Mouse (Mus musculus) left cerebral cortex, postnatal 4 days (tissue): Measurements from ENCODE around the gene Zfp831. TPM values are rescaled to one million over a fixed set of nuclear protein-coding genes. Genes with fewer than 3 reads are reported as not detected.

Experiments
- DNase-seq: peaks from one replicate; pipeline ENCODE4 v3.0.0-alpha.2; 2022
- intact Hi-C: fragments of 180-260 bp; cut with DNase I; formaldehyde crosslinking; loops from one replicate; pipeline ENCODE4 v1.15.1; 2025
- total RNA-seq, 2 experiments: library from RNA; stranded (reverse); gene quantifications; 2 replicates each; pipeline ENCODE4 v1.2.3; 2021

Gene Zfp831
- total RNA-seq, 2 experiments from 2014 or later = 0.30 to 0.52 TPM

DNA sequence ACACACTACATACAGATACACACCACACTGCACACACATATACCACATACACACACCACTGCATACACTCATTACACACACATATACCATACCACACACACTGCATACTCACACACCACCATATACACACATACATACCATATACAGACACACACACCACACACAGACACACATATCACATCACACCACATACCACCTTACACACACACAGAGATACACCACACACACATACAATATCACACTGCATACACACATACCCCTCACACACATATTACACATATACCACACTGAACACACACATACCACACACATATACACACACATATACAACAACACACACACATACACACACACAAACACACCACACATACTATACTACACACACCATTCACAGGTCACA is 72.6 kb downstream of the Zfp831 start:
- no peak for DNase-seq
- intact Hi-C loops = no loop called here

DNA sequence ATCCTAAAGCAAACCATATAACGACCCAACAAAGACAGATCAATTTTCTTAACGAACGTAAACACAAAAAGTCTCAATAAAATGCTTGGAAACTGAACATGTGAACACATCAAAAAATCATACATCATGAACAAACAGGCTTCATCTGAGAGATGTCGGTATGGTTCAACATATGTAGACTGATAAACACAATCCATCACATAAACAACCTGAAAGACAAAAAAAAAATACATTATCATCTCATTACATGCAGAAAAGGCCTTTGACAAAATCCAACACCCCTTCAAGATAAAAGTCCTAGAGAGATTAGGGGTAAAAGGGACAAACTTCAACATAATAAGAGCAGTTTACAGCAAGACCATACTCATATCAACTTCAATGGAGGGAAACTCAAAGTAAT is 74.5 kb downstream of the Zfp831 start:
- intact Hi-C loops = no loop called here
- DNase-seq = no peak

DNA sequence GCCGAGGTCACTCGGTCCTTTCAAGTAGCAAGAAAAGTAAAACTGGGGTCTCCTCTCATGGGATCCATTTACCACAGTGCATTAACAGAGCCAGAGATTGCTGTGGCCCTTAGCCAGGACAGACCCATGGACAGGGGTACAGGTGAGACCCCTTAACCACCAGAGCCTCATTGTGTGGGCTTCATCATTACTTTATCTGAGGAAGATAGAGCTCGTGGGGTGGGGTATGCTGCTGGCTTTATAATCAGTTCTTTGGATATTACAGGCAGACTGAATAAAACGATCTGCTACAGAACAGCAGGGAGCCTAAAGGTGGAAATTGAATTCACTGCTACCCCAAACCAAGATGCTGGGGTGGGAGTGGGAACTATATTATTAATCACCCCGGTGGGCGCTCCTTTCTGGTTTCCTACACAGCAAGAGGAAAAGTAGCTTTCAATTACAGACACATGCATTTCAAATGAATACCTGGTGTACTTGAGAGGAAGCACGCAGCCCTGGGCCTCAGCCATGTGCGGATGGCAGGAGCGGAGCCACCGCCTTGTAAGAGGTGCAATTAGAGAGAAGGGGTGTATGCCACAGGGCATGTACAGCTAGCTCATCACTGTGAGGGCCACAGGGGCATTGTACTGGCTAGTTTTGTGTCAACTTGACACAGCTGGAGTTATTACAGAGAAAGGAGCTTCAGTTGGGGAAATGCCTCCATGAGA is 83.9 kb downstream of the Zfp831 start:
- no peak for DNase-seq
- intact Hi-C loops = no loop called here

DNA sequence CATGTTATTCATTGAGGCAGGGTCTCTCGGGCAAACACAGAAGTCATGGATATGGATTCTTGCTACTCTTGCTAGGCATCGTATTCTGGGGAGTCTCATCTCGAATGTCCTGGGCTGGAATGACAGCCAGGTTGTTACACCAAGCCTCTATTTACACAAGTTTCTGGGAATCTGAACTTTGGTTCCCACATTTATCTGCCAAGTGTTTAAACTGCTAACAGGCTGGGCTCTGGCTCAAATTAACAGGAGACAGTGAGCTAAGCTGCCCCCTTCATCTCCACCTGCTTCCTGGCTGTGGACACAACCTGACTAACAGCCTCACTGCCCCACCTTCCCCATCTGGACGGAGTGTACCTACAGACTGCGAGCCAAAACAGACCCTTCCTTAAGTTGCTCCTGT is 88.6 kb downstream of the Zfp831 start:
- DNase-seq = no peak
- intact Hi-C loops = no loop called here

DNA sequence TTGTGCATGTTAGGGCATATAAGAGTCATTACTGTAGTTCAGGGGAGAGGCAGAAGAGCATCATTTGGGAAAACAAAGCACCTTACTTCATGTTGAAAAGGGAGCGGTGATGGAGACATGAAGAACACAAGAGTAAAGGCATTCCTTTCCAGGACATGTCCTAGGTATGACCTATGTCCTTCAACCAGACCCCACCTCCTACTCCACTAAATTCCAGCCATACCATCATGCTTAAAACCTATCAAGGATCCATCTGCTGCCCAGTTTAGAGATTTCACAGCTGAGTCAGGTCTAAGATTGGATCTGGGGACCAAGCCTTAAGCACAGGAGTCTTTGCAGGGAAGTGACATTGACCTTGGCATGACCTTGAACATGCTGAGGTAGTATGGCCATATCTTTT is 91.9 kb downstream of the Zfp831 start:
- no peak for DNase-seq
- intact Hi-C loops = no loop called here

DNA sequence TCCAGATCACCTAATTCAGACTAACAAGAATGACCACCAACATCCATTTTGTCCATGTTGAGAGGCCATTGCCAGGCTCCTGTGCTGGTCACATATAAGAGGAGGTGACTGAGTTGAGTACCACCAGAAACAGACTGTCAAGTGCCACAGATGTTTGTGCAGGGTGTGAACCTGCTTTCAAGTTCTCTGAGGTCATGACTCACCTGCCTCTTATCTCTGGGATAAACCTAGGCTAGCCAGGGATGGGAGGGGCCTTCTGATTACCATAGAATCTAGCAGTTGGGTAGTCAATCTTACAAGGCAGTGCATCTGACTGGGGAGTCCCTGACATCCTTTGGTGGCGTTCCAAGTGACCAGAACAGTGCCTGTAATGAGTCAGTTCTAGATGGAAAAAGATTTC is 103.8 kb downstream of the Zfp831 start:
- DNase-seq = no peak
- intact Hi-C loops = no loop called here

DNA sequence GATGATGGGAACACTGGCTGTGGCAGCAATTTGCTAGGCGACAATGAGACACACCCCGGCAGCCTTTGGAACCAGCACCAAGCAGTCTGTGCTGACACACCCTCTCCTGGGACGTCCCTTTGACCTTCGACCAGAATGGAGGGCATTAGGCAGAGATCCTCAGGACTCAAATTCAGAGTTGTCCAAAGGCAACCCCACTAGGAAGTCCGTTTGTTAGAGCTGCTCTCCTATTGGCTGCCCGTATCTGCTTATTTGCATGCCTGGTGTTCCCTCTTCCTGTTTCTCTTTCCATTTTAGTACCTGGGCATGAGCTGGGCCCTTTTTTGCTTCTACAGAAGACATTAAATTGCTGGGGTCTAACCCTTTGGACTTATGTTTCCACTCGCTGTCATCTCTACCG is 105.0 kb downstream of the Zfp831 start:
- intact Hi-C loops = no loop called here
- DNase-seq = no peak

DNA sequence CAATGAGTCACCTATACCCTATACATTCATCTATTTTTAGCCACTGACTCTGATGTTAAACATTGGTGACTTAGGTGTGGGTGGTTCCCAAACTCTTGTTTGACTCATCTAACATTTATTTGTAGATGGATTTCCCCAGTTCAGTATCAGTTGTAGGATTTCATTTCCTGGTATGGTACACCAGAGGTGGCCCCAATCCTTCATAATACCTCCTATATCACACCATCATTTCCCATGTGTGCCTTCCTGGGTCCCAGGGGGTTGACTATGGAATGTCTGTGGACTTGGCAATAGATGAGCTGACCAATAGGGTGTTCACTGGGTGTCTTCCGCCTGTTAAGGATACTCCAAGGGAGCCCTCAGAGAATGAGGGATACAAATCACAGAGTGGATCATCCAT is 109.9 kb downstream of the Zfp831 start:
- intact Hi-C loops = no loop called here
- no peak for DNase-seq

DNA sequence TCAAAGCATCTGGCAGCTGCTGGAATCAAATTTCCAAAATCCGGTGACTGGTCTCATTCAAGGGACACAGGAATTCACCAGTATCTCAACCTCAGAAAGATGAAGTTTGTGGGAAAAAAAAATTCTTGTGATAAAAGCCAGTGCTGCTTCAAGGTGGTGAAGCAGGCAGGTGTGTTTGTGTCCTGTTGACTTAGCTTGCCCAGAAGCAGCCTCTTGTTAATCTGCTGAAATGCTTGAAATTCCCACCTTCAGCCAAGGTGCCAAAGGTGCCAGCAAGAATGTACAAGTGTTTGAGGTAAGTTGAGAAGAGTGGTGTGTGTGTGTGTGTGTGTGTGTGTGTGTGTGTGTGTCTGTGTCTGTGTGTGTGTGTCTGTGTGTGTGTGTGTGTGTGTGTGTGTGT is 110.9 kb downstream of the Zfp831 start:
- intact Hi-C loops = no loop called here
- no peak for DNase-seq

DNA sequence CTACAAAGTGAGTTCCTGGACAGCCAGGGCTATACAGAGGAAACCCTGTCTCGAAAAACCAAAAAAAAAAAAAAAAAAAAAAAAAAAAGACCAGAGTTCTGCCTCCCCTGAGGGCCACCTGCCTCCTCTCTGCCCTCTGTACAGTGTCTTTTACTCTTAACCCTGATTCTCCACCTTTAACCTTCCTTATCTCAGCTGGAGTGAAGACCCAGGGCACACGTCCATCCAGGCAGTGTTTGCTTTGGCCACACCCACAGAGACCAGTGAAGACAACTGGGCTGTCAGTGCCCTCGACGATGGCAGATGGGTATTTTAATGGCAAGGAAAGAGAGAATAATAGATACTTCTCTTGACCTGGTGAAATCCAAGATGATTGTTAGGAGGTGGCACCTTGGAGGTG is 115.9 kb downstream of the Zfp831 start:
- no peak for DNase-seq
- intact Hi-C loops = no loop called here

Other genes starting within 250 kb of the Zfp831 start
- gene Nelfcd, start 227.7 kb upstream of the Zfp831 start, total RNA-seq = 10 to 100 TPM; 58.5 to 59.7 TPM
- 10 to 100 TPM; 31.5 to 33.5 TPM for gene Ctsz, start 204.5 kb upstream of the Zfp831 start, total RNA-seq
- not detected for gene Tubb1, start 192.8 kb upstream of the Zfp831 start, total RNA-seq
- gene Atp5e, start 179.4 kb upstream of the Zfp831 start, total RNA-seq = 100 to 1,000 TPM; 318 to 338 TPM
- 10 to 100 TPM; 54.4 to 57.0 TPM for gene Prelid3b, start 170.5 kb upstream of the Zfp831 start, total RNA-seq
- 1 to 10 TPM; 4.7 to 5.0 TPM for gene Edn3, start 117.1 kb downstream of the Zfp831 start, total RNA-seq